Mouse (Mus musculus) heart, postnatal 0 days (tissue): ENCODE data around the gene Catsper1. TPM values are rescaled to one million over a fixed set of nuclear protein-coding genes. Genes with fewer than 3 reads are reported as not detected.

Experiments used
- ATAC-seq: fragments of 200-750 bp; cut with Nextera tagmentation; 2 replicates; pipeline ENCODE4 v1.8.0; 2017; ENCODE audit warnings: low read depth, moderate number of reproducible peaks, moderate library complexity; ENCODE audit not compliant: insufficient read depth
- DNase-seq: peaks from one replicate; pipeline ENCODE4 v3.0.0-alpha.2; 2016; ENCODE audit warnings: low spot score
- H3K27ac ChIP-seq: fragments of 300-500 bp; sonication (generic); 2 replicates; pipeline ENCODE4 v1.5.1; 2014; ENCODE audit warnings: low read depth, mild to moderate bottlenecking
- H3K27me3 ChIP-seq: fragments of 300-500 bp; sonication (generic); 2 replicates; pipeline ENCODE4 v1.6.1; 2014; ENCODE audit warnings: low read length, mixed read lengths; ENCODE audit not compliant: control insufficient read depth, insufficient read depth
- H3K36me3 ChIP-seq: fragments of 300-500 bp; sonication (generic); replicated peaks from 2 replicates; pipeline ENCODE4 v1.6.1; 2014; ENCODE audit warnings: low read length, mixed read lengths; ENCODE audit not compliant: control insufficient read depth, insufficient read depth
- H3K4me1 ChIP-seq: fragments of 300-500 bp; sonication (generic); 2 replicates; pipeline ENCODE4 v1.6.1; 2014; ENCODE audit warnings: antibody characterized with exemption; ENCODE audit not compliant: control insufficient read depth, insufficient read depth
- H3K4me2 ChIP-seq: fragments of 300-500 bp; sonication (generic); 2 replicates; pipeline ENCODE4 v1.6.1; 2014; ENCODE audit warnings: low read depth, mild to moderate bottlenecking, low read length, moderate library complexity
- H3K4me3 ChIP-seq: fragments of 300-500 bp; sonication (generic); 2 replicates; pipeline ENCODE4 v1.5.1; 2014; ENCODE audit warnings: low read depth, low read length
- H3K9ac ChIP-seq: fragments of 300-500 bp; sonication (generic); replicated peaks from 2 replicates; pipeline ENCODE4 v1.6.1; 2014; ENCODE audit warnings: low read depth, low read length, mixed read lengths
- H3K9me3 ChIP-seq: fragments of 300-500 bp; sonication (generic); replicated peaks from 2 replicates; pipeline ENCODE4 v1.6.1; 2016; ENCODE audit warnings: low read length; ENCODE audit not compliant: control insufficient read depth
- CTCF ChIP-seq: IDR thresholded peaks from 2 replicates; pipeline ENCODE4 v1.5.1; 2016; ENCODE audit warnings: antibody characterized with exemption, control low read depth, low read depth
- EP300 ChIP-seq: IDR thresholded peaks from 2 replicates; pipeline ENCODE4 v1.6.1; 2016; ENCODE audit warnings: antibody characterized with exemption, low read depth
- WGBS: fragments of 180-500 bp; shearing (Covaris S2); extraction: QIAGEN DNeasy Blood & Tissue Kit; methylation state at CpG from one replicate; pipeline ENCODE4 v1.1.7; 2014; 5-methylcytosine and 5-hydroxymethylcytosine counted together
- polyA plus RNA-seq: library from polyadenylated mRNA; unstranded; fragments of >200 nt; fragmentation: Nextera tagmentation; extraction: Ambion mirVana; gene quantifications from 2 replicates; pipeline ENCODE4 v1.2.1, GENCODE M21; 2015
- total RNA-seq: library from RNA; depleted of rRNA; stranded (reverse); fragments of >200 nt; gene quantifications from 2 replicates; pipeline ENCODE4 v1.2.3, GENCODE M21; 2014; ENCODE audit warnings: low replicate concordance; rRNA removed

The Catsper1 gene
- total RNA-seq (not detected in 2 replicates), polyA plus RNA-seq (not detected in 2 replicates)

GRCm38 (mm10) chr19:5335441-5335840 is at the start of gene Catsper1:
TSS of gene Catsper1 (plus strand) at chr19:5335741.
- Histone ChIP-seq H3K27me3 (no peaks in the 10 kb centered on the region), H3K9ac (no peak within 1 kb of the TSS), H3K4me1 (no peaks in the 10 kb centered on the region), H3K4me3 (no peak within 1 kb of the TSS), H3K36me3 (no peaks in the 10 kb centered on the region), H3K9me3 (no peaks in the 10 kb centered on the region), H3K27ac (no peak within 1 kb of the TSS), H3K4me2 (no peak within 1 kb of the TSS)
- ATAC-seq (no peak), DNase-seq (no peak)
- WGBS: 76% methylated on average over 6 of the region's 6 CpGs
- no peak for TF ChIP-seq EP300

- peaks cover 30% of the 10 kb centered on the region for H3K4me1 ChIP-seq
- H3K9me3 ChIP-seq: no peaks in the 10 kb centered on the region
- H3K9ac ChIP-seq: peak within 1 kb of the TSS; percentile 73
- H3K36me3 ChIP-seq: peaks cover 36% of the 10 kb centered on the region
- peak within 1 kb of the TSS; percentile 91 for H3K4me3 ChIP-seq
- H3K27ac ChIP-seq: peak within 1 kb of the TSS; percentile 89
- peak within 1 kb of the TSS; percentile 90 for H3K4me2 ChIP-seq
- H3K27me3 ChIP-seq: no peaks in the 10 kb centered on the region
- peak; percentile 96 for ATAC-seq
- TF ChIP-seq EP300 (peak; percentile 59; the same call in 1 of the 2 replicates), CTCF (peak; percentile 76)
- WGBS: under 1% methylated on average over 46 of the region's 46 CpGs
- peak; percentile 100 for DNase-seq
These were observed 40.4 kb upstream of the Catsper1 start, which contains the start of gene Sf3b2 for GRCm38 (mm10) chr19:5294972-5295735. TSS of gene Sf3b2 (minus strand) at chr19:5295455.

- Histone ChIP-seq H3K9me3 (no peaks in the 10 kb centered on the region), H3K36me3 (peaks cover 31% of the 10 kb centered on the region), H3K27ac (peak overlapping the region; percentile 89), H3K4me3 (peak overlapping the region; percentile 91), H3K27me3 (no peaks in the 10 kb centered on the region), H3K4me1 (peaks cover 30% of the 10 kb centered on the region), H3K9ac (peak overlapping the region; percentile 61), H3K4me2 (peak overlapping the region; percentile 90)
- ATAC-seq (peak; percentile 24; the same call in 1 of the 2 replicates), DNase-seq (no peak)
- no peak for TF ChIP-seq CTCF
- peak; percentile 11; the same call in 1 of the 2 replicates for TF ChIP-seq EP300
- WGBS: 5% methylated on average over 13 of the region's 13 CpGs
These were observed 39.8 kb upstream of the Catsper1 start for GRCm38 (mm10) chr19:5295736-5296075.

GRCm38 (mm10) chr19:5296630-5297029 is 38.9 kb upstream of the Catsper1 start:
- Histone ChIP-seq H3K36me3 (peaks cover 22% of the 10 kb centered on the region), H3K4me1 (peaks cover 30% of the 10 kb centered on the region), H3K9ac (no peak overlapping the region), H3K27me3 (no peaks in the 10 kb centered on the region), H3K4me3 (no peak overlapping the region), H3K9me3 (no peaks in the 10 kb centered on the region), H3K4me2 (no peak overlapping the region), H3K27ac (no peak overlapping the region)
- ATAC-seq (no peak), DNase-seq (no peak)
- TF ChIP-seq CTCF: no peak
- TF ChIP-seq EP300: no peak
- WGBS: 67% methylated on average over 5 of the region's 5 CpGs

- no peak for TF ChIP-seq EP300
- TF ChIP-seq CTCF: no peak
- H3K36me3 ChIP-seq: peaks cover 8% of the 10 kb centered on the region
- H3K27me3 ChIP-seq: no peaks in the 10 kb centered on the region
- no peak within 1 kb of the TSS for H3K27ac ChIP-seq
- ATAC-seq (no peak), DNase-seq (no peak)
- peak within 1 kb of the TSS; percentile 41 for H3K4me3 ChIP-seq
- peak within 1 kb of the TSS; percentile 56 for H3K9ac ChIP-seq
- H3K4me1 ChIP-seq: peaks cover 30% of the 10 kb centered on the region
- H3K9me3 ChIP-seq: no peaks in the 10 kb centered on the region
- 9% methylated on average over 31 of the region's 32 CpGs for WGBS
- H3K4me2 ChIP-seq: peak within 1 kb of the TSS; percentile 80
These were observed 37.4 kb upstream of the Catsper1 start, which contains the start of gene Gal3st3 for GRCm38 (mm10) chr19:5297903-5298800. TSS of gene Gal3st3 (plus strand) at chr19:5298331.
